Mouse (Mus musculus) limb, embryonic 11.5 days (tissue): Measurements from ENCODE around the gene Arrdc3. TPM values are rescaled to one million over a fixed set of nuclear protein-coding genes. Genes with fewer than 3 reads are reported as not detected.
"Not testable (repeated sequence)": the region's sequence is repeated elsewhere in the genome, so short reads cannot be mapped to it uniquely, and the experiment has no call there.

ENCODE experiments used
- ATAC-seq: fragments of 200-750 bp; cut with Nextera tagmentation; 2 replicates; pipeline ENCODE4 v1.8.0; 2017; ENCODE audit warnings: low read depth; ENCODE audit not compliant: insufficient number of reproducible peaks, low FRiP score, low TSS enrichment
- DNase-seq: peaks from one replicate; pipeline ENCODE4 v3.0.0-alpha.2; 2015; ENCODE audit warnings: low spot score
- H3K27ac ChIP-seq: fragments of 300-500 bp; sonication (generic); replicated peaks from 2 replicates; pipeline ENCODE4 v1.5.1; 2014; ENCODE audit warnings: low read depth, mild to moderate bottlenecking, low read length
- H3K27me3 ChIP-seq: fragments of 300-500 bp; sonication (generic); 2 replicates; pipeline ENCODE4 v1.6.1; 2014; ENCODE audit warnings: mild to moderate bottlenecking, low read length, mixed read lengths; ENCODE audit not compliant: control insufficient read depth, insufficient read depth
- H3K36me3 ChIP-seq: fragments of 300-500 bp; sonication (generic); 2 replicates; pipeline ENCODE4 v1.6.1; 2014; ENCODE audit warnings: mild to moderate bottlenecking, low read length, moderate library complexity, mixed read lengths; ENCODE audit not compliant: control insufficient read depth, insufficient read depth
- H3K4me1 ChIP-seq: fragments of 300-500 bp; sonication (generic); 2 replicates; pipeline ENCODE4 v1.6.1; 2014; ENCODE audit warnings: low read length, mixed read lengths; ENCODE audit not compliant: control insufficient read depth, insufficient read depth
- H3K4me2 ChIP-seq: fragments of 300-500 bp; sonication (generic); 2 replicates; pipeline ENCODE4 v1.6.1; 2014; ENCODE audit warnings: low read depth, mild to moderate bottlenecking, moderate library complexity; ENCODE audit not compliant: severe bottlenecking
- H3K4me3 ChIP-seq: fragments of 300-500 bp; sonication (generic); 2 replicates; pipeline ENCODE4 v1.5.1; 2014; ENCODE audit warnings: low read depth, low read length
- H3K9ac ChIP-seq: fragments of 300-500 bp; sonication (generic); 2 replicates; pipeline ENCODE4 v1.6.1; 2014; ENCODE audit warnings: mild to moderate bottlenecking, low read length
- H3K9me3 ChIP-seq: fragments of 300-500 bp; sonication (generic); 2 replicates; pipeline ENCODE4 v1.6.1; 2016; ENCODE audit warnings: low read length; ENCODE audit not compliant: control insufficient read depth
- WGBS: fragments of 180-500 bp; shearing (Covaris S2); extraction: QIAGEN DNeasy Blood & Tissue Kit; methylation state at CpG from one replicate; pipeline ENCODE4 v1.1.7; 2014; 5-methylcytosine and 5-hydroxymethylcytosine counted together
- polyA plus RNA-seq: library from polyadenylated mRNA; unstranded; fragments of >200 nt; fragmentation: Nextera tagmentation; extraction: Ambion mirVana; gene quantifications from 2 replicates; pipeline ENCODE4 v1.2.1, GENCODE M21; 2014

Gene Arrdc3
- polyA plus RNA-seq, 1 experiment from 2014 or later: 80.1 TPM

- under 1% methylated on average over 15 of the region's 15 CpGs for WGBS
- no peak for ATAC-seq
- H3K4me2 ChIP-seq: peak overlapping the region; percentile 31
Observed at GRCm38 (mm10) chr13:80884377-80884983, 1.3 kb downstream of the Arrdc3 start.

GRCm38 (mm10) chr13:80885103-80885833, 2.1 kb downstream of the Arrdc3 start:
- peak overlapping the region; percentile 100 for H3K9ac ChIP-seq
- H3K4me2 ChIP-seq: peak overlapping the region; percentile 53
- WGBS: under 1% methylated on average over 47 of the region's 47 CpGs
- no peaks in the 10 kb centered on the region for H3K9me3 ChIP-seq
- peak overlapping the region; percentile 100 for H3K27ac ChIP-seq
- H3K36me3 ChIP-seq: peaks cover 6% of the 10 kb centered on the region
- ATAC-seq: peak; percentile 88
- H3K4me1 ChIP-seq: no peaks in the 10 kb centered on the region
- DNase-seq: peak; percentile 96
- peak overlapping the region; percentile 72 for H3K4me3 ChIP-seq
- no peaks in the 10 kb centered on the region for H3K27me3 ChIP-seq

More at GRCm38 (mm10) chr13:80884377-80884983, 1.3 kb downstream of the Arrdc3 start:
- peak overlapping the region; percentile 100 for H3K27ac ChIP-seq
- no peaks in the 10 kb centered on the region for H3K9me3 ChIP-seq
- peak overlapping the region; percentile 72 for H3K4me3 ChIP-seq
- peaks cover 3% of the 10 kb centered on the region; the same call in 1 of the 2 replicates for H3K36me3 ChIP-seq
- H3K9ac ChIP-seq: peak overlapping the region; percentile 100
- peak; percentile 86 for DNase-seq
- no peaks in the 10 kb centered on the region for H3K27me3 ChIP-seq
- no peaks in the 10 kb centered on the region for H3K4me1 ChIP-seq

DNA sequence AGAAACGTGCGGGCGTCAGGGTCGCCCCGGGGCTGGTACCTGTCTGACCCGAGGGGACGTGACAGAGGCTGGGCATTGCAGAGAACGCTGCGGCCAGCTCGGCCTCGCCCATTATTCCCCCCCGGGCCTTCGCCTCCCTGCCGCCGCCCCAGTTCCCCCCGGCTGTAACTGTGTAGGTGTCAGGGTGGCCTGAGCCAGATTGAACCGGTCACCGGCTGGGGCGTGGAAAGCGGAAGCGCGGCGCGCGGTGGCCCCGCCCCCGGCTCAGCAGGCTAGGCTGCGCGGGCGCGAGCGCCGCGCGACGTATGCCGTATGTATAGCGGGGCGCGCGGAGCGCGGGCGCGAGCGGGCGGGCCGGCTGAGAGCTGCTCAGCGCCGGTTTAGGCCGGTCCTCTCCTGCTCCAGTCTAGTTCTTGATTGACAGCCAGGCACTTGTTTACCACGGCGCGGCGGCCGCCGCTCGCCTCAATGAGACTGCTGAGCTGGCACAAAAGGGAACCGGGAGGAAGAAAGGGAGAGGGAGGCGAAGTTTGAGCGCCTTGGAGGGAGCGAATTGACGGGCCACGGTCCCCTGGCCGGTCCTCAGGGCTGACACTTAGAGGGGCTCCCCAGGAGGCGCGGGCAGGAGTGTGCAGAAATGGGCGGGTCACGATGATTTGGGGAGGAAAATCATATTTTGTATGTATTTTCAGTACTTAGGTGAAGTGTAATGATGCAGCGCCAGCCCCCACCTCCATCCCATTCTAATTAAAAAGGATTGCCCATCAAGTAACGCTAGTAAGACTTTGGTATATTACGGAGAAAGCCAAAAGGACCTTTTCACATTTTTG, 2.9 kb downstream of the Arrdc3 start:
- no peaks in the 10 kb centered on the region for H3K4me1 ChIP-seq
- whole genome bisulfite sequencing: under 1% methylated on average over 53 of the region's 72 CpGs
- H3K36me3 ChIP-seq: peaks cover 13% of the 10 kb centered on the region
- peak overlapping the region; percentile 72 for H3K4me3 ChIP-seq
- peak overlapping the region; percentile 53 for H3K4me2 ChIP-seq
- H3K27ac ChIP-seq: peak overlapping the region; percentile 100
- H3K9me3 ChIP-seq: no peaks in the 10 kb centered on the region
- peak overlapping the region; percentile 100 for H3K9ac ChIP-seq
- H3K27me3 ChIP-seq: no peaks in the 10 kb centered on the region
- ATAC-seq (peak; percentile 93), DNase-seq (peak; percentile 97)

GRCm38 (mm10) chr13:80886664-80887210, 3.6 kb downstream of the Arrdc3 start:
- Histone ChIP-seq H3K9me3 (no peaks in the 10 kb centered on the region), H3K27me3 (no peaks in the 10 kb centered on the region), H3K9ac (peak overlapping the region; percentile 100), H3K4me3 (peak overlapping the region; percentile 72), H3K27ac (peak overlapping the region; percentile 100), H3K36me3 (peaks cover 16% of the 10 kb centered on the region), H3K4me2 (peak overlapping the region; percentile 53), H3K4me1 (no peaks in the 10 kb centered on the region)
- ATAC-seq (no peak), DNase-seq (no peak)
- WGBS: 24% methylated on average over 6 of the region's 6 CpGs

DNA sequence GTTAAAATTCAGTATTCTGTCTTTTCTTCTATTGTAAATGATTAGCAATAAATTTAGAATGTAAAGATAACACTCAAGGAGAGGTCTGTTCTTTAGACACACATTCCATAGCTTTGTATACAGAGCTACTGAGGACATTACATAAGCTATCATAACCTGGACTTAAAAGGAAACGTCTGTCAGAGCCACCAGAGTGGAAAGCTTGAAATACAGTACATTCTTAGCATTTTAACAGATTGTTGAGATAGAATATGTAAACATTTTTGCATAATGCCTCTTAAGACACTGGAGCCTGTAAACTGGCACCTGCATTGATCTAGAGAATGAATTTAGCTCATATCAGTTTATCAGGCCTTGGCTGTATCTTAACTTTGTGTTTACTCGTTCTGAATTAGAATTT, 4.7 kb downstream of the Arrdc3 start:
- H3K4me2 ChIP-seq: no peak overlapping the region
- no peak overlapping the region for H3K27ac ChIP-seq
- H3K27me3 ChIP-seq: no peaks in the 10 kb centered on the region
- H3K4me3 ChIP-seq: no peak overlapping the region
- ATAC-seq: no peak
- peaks cover 16% of the 10 kb centered on the region for H3K36me3 ChIP-seq
- WGBS: 87% methylated on average over 2 of the region's 2 CpGs
- H3K9ac ChIP-seq: no peak overlapping the region
- H3K9me3 ChIP-seq: no peaks in the 10 kb centered on the region
- DNase-seq: no peak
- no peaks in the 10 kb centered on the region for H3K4me1 ChIP-seq

DNA sequence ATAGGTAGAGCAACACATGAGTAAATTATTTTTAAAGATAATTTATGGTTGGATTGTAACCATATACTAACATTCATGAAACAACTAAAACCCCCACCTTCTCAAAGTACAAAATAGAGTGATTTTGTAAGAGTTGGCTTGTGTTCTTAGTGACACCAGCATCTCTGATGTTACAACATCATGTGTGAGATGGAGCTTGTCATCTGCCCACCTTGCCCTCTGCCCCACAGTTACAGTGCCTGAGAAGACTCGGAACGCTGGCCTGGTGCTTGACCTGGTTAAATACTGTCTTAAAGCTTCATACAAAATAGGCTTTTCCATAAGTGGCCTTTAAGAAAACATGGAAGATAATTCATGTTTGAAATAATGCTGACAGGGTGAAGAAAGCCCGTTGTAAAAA, 11.7 kb downstream of the Arrdc3 start:
- not testable (repeated sequence) for H3K9me3 ChIP-seq, ATAC-seq, DNase-seq, H3K27me3 ChIP-seq, H3K4me2 ChIP-seq, H3K9ac ChIP-seq, H3K4me3 ChIP-seq, H3K27ac ChIP-seq, H3K4me1 ChIP-seq
- WGBS: 95% methylated on average over 3 of the region's 3 CpGs
- peaks cover 21% of the 10 kb centered on the region for H3K36me3 ChIP-seq

- H3K9ac ChIP-seq: no peak overlapping the region
- no peaks in the 10 kb centered on the region for H3K27me3 ChIP-seq
- ATAC-seq: 0 out of 2 replicates have a peak, but pooled peaks have one; percentile 13
- DNase-seq: no peak
- H3K27ac ChIP-seq: no peak overlapping the region
- H3K4me2 ChIP-seq: no peak overlapping the region
- H3K4me1 ChIP-seq: no peaks in the 10 kb centered on the region
- peaks cover 8% of the 10 kb centered on the region; the same call in 1 of the 2 replicates for H3K36me3 ChIP-seq
- 86% methylated on average over 1 of the region's 1 CpGs for WGBS
- H3K9me3 ChIP-seq: no peaks in the 10 kb centered on the region
- H3K4me3 ChIP-seq: no peak overlapping the region
Observed at GRCm38 (mm10) chr13:80897411-80897810, 14.2 kb downstream of the Arrdc3 start.

DNA sequence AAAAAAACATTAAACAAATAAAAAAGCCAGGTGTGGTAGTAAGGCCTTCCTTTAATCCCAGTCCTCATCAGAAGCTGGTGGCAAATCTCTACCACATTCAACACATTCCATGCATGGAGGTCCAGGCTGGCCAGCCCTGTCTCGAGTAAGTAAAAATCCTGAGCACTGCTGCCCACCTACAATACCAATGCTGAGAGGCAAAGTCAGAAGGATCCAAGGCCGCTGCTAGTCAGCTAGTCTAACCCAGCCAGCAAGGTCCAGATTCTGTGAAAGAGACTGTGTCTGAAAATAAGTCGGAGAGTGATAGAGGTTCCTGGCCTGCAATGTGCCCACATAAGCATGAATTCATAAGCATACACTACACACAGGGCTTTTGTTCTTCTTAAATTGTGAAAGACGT, 14.9 kb downstream of the Arrdc3 start:
- H3K9ac ChIP-seq: no peak overlapping the region
- no peaks in the 10 kb centered on the region for H3K27me3 ChIP-seq
- 80% methylated on average over 4 of the region's 4 CpGs for WGBS
- H3K4me3 ChIP-seq: no peak overlapping the region
- H3K4me1 ChIP-seq: no peaks in the 10 kb centered on the region
- no peak overlapping the region for H3K27ac ChIP-seq
- ATAC-seq (no peak), DNase-seq (no peak)
- no peak overlapping the region for H3K4me2 ChIP-seq
- H3K36me3 ChIP-seq: peaks cover 8% of the 10 kb centered on the region; the same call in 1 of the 2 replicates
- H3K9me3 ChIP-seq: no peaks in the 10 kb centered on the region
